Mouse (Mus musculus) forebrain, embryonic 14.5 days (tissue): Measurements from ENCODE around the gene Gm14459. TPM values are rescaled to one million over a fixed set of nuclear protein-coding genes. Genes with fewer than 3 reads are reported as not detected.
"Not testable (repeated sequence)": the region's sequence is repeated elsewhere in the genome, so short reads cannot be mapped to it uniquely, and the experiment has no call there.

Source experiments
- ATAC-seq: fragments of 200-750 bp; cut with Nextera tagmentation; 2 replicates; pipeline ENCODE4 v1.8.0; 2017; ENCODE audit warnings: mild to moderate bottlenecking, moderate library complexity
- DNase-seq: peaks from one replicate; pipeline ENCODE4 v3.0.0-alpha.2; 2015; ENCODE audit warnings: low spot score
- H3K27ac ChIP-seq: fragments of 300-500 bp; sonication (generic); 2 replicates; pipeline ENCODE4 v1.5.1; 2014; ENCODE audit warnings: low read depth, mild to moderate bottlenecking, control low read depth, low read length, moderate library complexity
- H3K27me3 ChIP-seq: fragments of 300-500 bp; sonication (generic); replicated peaks from 2 replicates; pipeline ENCODE4 v1.6.1; 2014; ENCODE audit warnings: low read length, control low read depth, mixed read lengths; ENCODE audit not compliant: control insufficient read depth, insufficient read depth
- H3K36me3 ChIP-seq: fragments of 300-500 bp; sonication (generic); 2 replicates; pipeline ENCODE4 v1.6.1; 2014; ENCODE audit warnings: low read length, control low read depth; ENCODE audit not compliant: control insufficient read depth, insufficient read depth
- H3K4me1 ChIP-seq: fragments of 300-500 bp; sonication (generic); 2 replicates; pipeline ENCODE4 v1.6.1; 2014; ENCODE audit warnings: antibody characterized with exemption, low read length, control low read depth; ENCODE audit not compliant: control insufficient read depth, insufficient read depth
- H3K4me2 ChIP-seq: fragments of 300-500 bp; sonication (generic); 2 replicates; pipeline ENCODE4 v1.6.1; 2014; ENCODE audit warnings: mild to moderate bottlenecking, control low read depth, low read length
- H3K4me3 ChIP-seq: fragments of 300-500 bp; sonication (generic); 2 replicates; pipeline ENCODE4 v1.5.1; 2014; ENCODE audit warnings: low read depth, low read length, control low read depth
- H3K9ac ChIP-seq: fragments of 300-500 bp; sonication (generic); 2 replicates; pipeline ENCODE4 v1.6.1; 2014; ENCODE audit warnings: mild to moderate bottlenecking, low read length, control low read depth, moderate library complexity
- H3K9me3 ChIP-seq: fragments of 300-500 bp; sonication (generic); replicated peaks from 2 replicates; pipeline ENCODE4 v1.6.1; 2016; ENCODE audit warnings: low read length, control low read depth, mixed read lengths; ENCODE audit not compliant: control insufficient read depth
- WGBS: fragments of 180-500 bp; shearing (Covaris S2); extraction: QIAGEN DNeasy Blood & Tissue Kit; methylation state at CpG from one replicate; pipeline ENCODE4 v1.1.7; 2014; 5-methylcytosine and 5-hydroxymethylcytosine counted together
- polyA plus RNA-seq: library from polyadenylated mRNA; unstranded; fragments of >200 nt; fragmentation: Nextera tagmentation; extraction: Ambion mirVana; gene quantifications from 2 replicates; pipeline ENCODE4 v1.2.1, GENCODE M21; 2014

Gene Gm14459
- polyA plus RNA-seq, result not detected in 2 replicates

GRCm38 (mm10) chrX:8524854-8525253, at the start of gene Gm14459:
Gene Gm14459, minus strand, starts transcription at chrX:8524954.
- Histone ChIP-seq H3K27ac (no peak within 1 kb of the TSS), H3K36me3 (no peaks in the 10 kb centered on the region), H3K4me3 (no peak within 1 kb of the TSS), H3K4me2 (no peak within 1 kb of the TSS), H3K9me3 (no peaks in the 10 kb centered on the region), H3K9ac (no peak within 1 kb of the TSS), H3K27me3 (no peaks in the 10 kb centered on the region), H3K4me1 (no peaks in the 10 kb centered on the region)
- WGBS, result 87% methylated on average over 2 of the region's 2 CpGs
- no peak for DNase-seq
- ATAC-seq, result no peak

- 77% methylated on average over 4 of the region's 4 CpGs for WGBS
- not testable (repeated sequence) for H3K9me3 ChIP-seq, ATAC-seq
These were observed 23.4 kb upstream of the Gm14459 start, which contains the start of gene Ssxb6 for GRCm38 (mm10) chrX:8548155-8548554. Gene Ssxb6, minus strand, starts transcription at chrX:8548255.

More at GRCm38 (mm10) chrX:8548155-8548554, 23.4 kb upstream of the Gm14459 start, which contains the start of gene Ssxb6:
- H3K4me1 ChIP-seq, H3K27ac ChIP-seq, H3K4me3 ChIP-seq, H3K36me3 ChIP-seq, H3K9ac ChIP-seq, H3K4me2 ChIP-seq, DNase-seq, H3K27me3 ChIP-seq: not testable (repeated sequence)

Other genes starting within 250 kb of the Gm14459 start
- not detected in 2 replicates for gene Ssxb10, start 197.5 kb downstream of the Gm14459 start, polyA plus RNA-seq
- gene Ssxb9, start 158.0 kb downstream of the Gm14459 start, polyA plus RNA-seq, result not detected in 2 replicates
- gene Ssxb1, start 111.6 kb downstream of the Gm14459 start, polyA plus RNA-seq, result not detected in 2 replicates
- gene Ssxb2, start 63.2 kb downstream of the Gm14459 start, polyA plus RNA-seq, result not detected in 2 replicates
- gene Ssxb6, start 23.3 kb upstream of the Gm14459 start, polyA plus RNA-seq, result not detected in 2 replicates
- gene Ssxb3, start 66.9 kb upstream of the Gm14459 start, polyA plus RNA-seq, result not detected in 2 replicates
- not detected in 2 replicates for gene Ssxb8, start 165.9 kb upstream of the Gm14459 start, polyA plus RNA-seq
- not detected in 2 replicates for gene Ssx9, start 223.5 kb upstream of the Gm14459 start, polyA plus RNA-seq